Mouse (Mus musculus): ENCODE data around the gene Gtf2e1.

The Gtf2e1 gene

GRCm38 (mm10) chr16:37478311-37479291 is 61.0 kb downstream of the Gtf2e1 start:
- no peak for DNase-seq (ENCODE audit: low spot score)

GRCm38 (mm10) chr16:37472620-37473312 is 66.8 kb downstream of the Gtf2e1 start:
- no peak for DNase-seq (ENCODE audit: low spot score)

GRCm38 (mm10) chr16:37469595-37469994 is 70.0 kb downstream of the Gtf2e1 start:
- no peak for DNase-seq (ENCODE audit: low spot score)

- no peak for DNase-seq (ENCODE audit: low spot score)
Observed at GRCm38 (mm10) chr16:37463981-37464380, 75.6 kb downstream of the Gtf2e1 start.

GRCm38 (mm10) chr16:37462886-37463285 is 76.7 kb downstream of the Gtf2e1 start:
- DNase-seq (ENCODE audit: low spot score): no peak

GRCm38 (mm10) chr16:37461601-37462000 is 78.0 kb downstream of the Gtf2e1 start:
- DNase-seq (ENCODE audit: low spot score): no peak

All from embryo, embryonic 10 days (tissue).